Mouse (Mus musculus) limb, embryonic 11.5 days (tissue): ENCODE results near the gene Ppp1ca. TPM values are rescaled to one million over a fixed set of nuclear protein-coding genes. Genes with fewer than 3 reads are reported as not detected.

Experiments
- ATAC-seq: fragments of 200-750 bp; cut with Nextera tagmentation; 2 replicates; pipeline ENCODE4 v1.8.0; 2017; ENCODE audit warnings: low read depth; ENCODE audit not compliant: insufficient number of reproducible peaks, low FRiP score, low TSS enrichment
- DNase-seq: peaks from one replicate; pipeline ENCODE4 v3.0.0-alpha.2; 2015; ENCODE audit warnings: low spot score
- H3K27ac ChIP-seq: fragments of 300-500 bp; sonication (generic); replicated peaks from 2 replicates; pipeline ENCODE4 v1.5.1; 2014; ENCODE audit warnings: low read depth, mild to moderate bottlenecking, low read length
- H3K27me3 ChIP-seq: fragments of 300-500 bp; sonication (generic); 2 replicates; pipeline ENCODE4 v1.6.1; 2014; ENCODE audit warnings: mild to moderate bottlenecking, low read length, mixed read lengths; ENCODE audit not compliant: control insufficient read depth, insufficient read depth
- H3K36me3 ChIP-seq: fragments of 300-500 bp; sonication (generic); 2 replicates; pipeline ENCODE4 v1.6.1; 2014; ENCODE audit warnings: mild to moderate bottlenecking, low read length, moderate library complexity, mixed read lengths; ENCODE audit not compliant: control insufficient read depth, insufficient read depth
- H3K4me1 ChIP-seq: fragments of 300-500 bp; sonication (generic); 2 replicates; pipeline ENCODE4 v1.6.1; 2014; ENCODE audit warnings: low read length, mixed read lengths; ENCODE audit not compliant: control insufficient read depth, insufficient read depth
- H3K4me2 ChIP-seq: fragments of 300-500 bp; sonication (generic); 2 replicates; pipeline ENCODE4 v1.6.1; 2014; ENCODE audit warnings: low read depth, mild to moderate bottlenecking, moderate library complexity; ENCODE audit not compliant: severe bottlenecking
- H3K4me3 ChIP-seq: fragments of 300-500 bp; sonication (generic); 2 replicates; pipeline ENCODE4 v1.5.1; 2014; ENCODE audit warnings: low read depth, low read length
- H3K9ac ChIP-seq: fragments of 300-500 bp; sonication (generic); 2 replicates; pipeline ENCODE4 v1.6.1; 2014; ENCODE audit warnings: mild to moderate bottlenecking, low read length
- H3K9me3 ChIP-seq: fragments of 300-500 bp; sonication (generic); 2 replicates; pipeline ENCODE4 v1.6.1; 2016; ENCODE audit warnings: low read length; ENCODE audit not compliant: control insufficient read depth
- WGBS: fragments of 180-500 bp; shearing (Covaris S2); extraction: QIAGEN DNeasy Blood & Tissue Kit; methylation state at CpG from one replicate; pipeline ENCODE4 v1.1.7; 2014; 5-methylcytosine and 5-hydroxymethylcytosine counted together
- polyA plus RNA-seq: library from polyadenylated mRNA; unstranded; fragments of >200 nt; fragmentation: Nextera tagmentation; extraction: Ambion mirVana; gene quantifications from 2 replicates; pipeline ENCODE4 v1.2.1, GENCODE M21; 2014

Gene Ppp1ca
- polyA plus RNA-seq, 1 experiment from 2014 or later = 995 TPM

DNA sequence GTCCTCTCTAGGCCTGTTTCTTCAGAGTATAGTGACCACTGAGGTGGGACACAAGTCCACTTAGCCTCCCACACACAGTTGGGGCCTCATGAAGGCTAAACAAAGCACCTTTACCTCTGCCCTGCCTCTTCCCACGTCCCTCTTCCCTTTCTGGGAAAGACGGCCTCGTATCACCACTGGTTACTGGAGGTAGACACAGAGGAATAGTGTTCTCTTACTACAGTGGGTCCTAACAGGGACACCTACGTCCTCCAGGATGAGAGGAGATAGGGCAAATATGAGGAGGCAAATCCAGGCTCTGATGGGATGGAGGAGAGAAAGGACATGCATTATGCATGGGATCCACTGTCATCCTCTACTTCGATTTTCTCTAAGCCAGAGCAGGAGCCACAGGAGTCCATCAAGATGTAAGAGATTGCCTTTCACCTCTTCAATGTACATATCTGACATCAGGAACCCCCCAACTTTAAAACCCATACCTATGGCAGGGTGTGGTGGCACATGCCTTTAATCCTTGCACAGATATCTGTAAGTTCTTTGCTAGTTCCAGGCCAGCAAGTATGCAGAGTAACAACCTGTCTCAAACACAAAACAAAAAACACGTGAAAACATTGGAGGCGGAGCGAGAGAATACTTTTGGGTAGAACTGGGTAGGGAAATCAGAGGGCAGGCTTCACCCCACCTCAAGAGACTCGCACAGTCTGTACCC lies 43.9 kb upstream of the Ppp1ca start:
- peak overlapping the region; percentile 85 for H3K9ac ChIP-seq
- H3K4me1 ChIP-seq = peaks cover 15% of the 10 kb centered on the region
- H3K4me2 ChIP-seq = peak overlapping the region; percentile 90
- WGBS = 41% methylated on average over 9 of the region's 9 CpGs
- H3K9me3 ChIP-seq = no peaks in the 10 kb centered on the region
- H3K4me3 ChIP-seq = peak overlapping the region; percentile 86
- no peaks in the 10 kb centered on the region for H3K27me3 ChIP-seq
- peaks cover 11% of the 10 kb centered on the region for H3K36me3 ChIP-seq
- ATAC-seq (no peak), DNase-seq (no peak)
- no peak overlapping the region for H3K27ac ChIP-seq

DNA sequence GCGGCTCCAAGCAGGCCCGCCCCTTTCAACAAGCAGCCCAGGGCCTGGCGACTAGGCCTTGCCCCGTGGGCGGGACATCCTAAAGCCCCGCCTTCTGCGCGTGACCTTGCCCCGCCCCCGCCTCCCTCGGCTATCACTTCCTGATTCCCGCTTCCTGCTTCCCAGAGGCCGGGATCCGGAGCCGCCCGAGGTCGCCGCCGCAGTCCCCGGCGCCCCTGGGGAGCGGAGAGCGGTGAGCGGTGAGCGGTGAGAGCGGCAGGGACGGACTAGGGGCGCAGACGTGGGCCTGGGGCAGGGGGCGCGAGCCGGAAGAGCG lies 43.4 kb upstream of the Ppp1ca start, which contains the start of gene Coro1b:
Gene Coro1b (plus strand): TSS at position 129 of the 316 bp plus-strand sequence.
- peak within 1 kb of the TSS; percentile 86 for H3K4me3 ChIP-seq
- peaks cover 11% of the 10 kb centered on the region for H3K36me3 ChIP-seq
- under 1% methylated on average over 20 of the region's 33 CpGs for WGBS
- H3K4me2 ChIP-seq = peak within 1 kb of the TSS; percentile 90
- H3K27me3 ChIP-seq = no peaks in the 10 kb centered on the region
- H3K4me1 ChIP-seq = peaks cover 15% of the 10 kb centered on the region
- 0 out of 2 replicates have a peak within 1 kb of the TSS, but pooled peaks have one; percentile 36 for H3K27ac ChIP-seq
- DNase-seq = peak; percentile 98
- peak within 1 kb of the TSS; percentile 85 for H3K9ac ChIP-seq
- peak; percentile 92 for ATAC-seq
- no peaks in the 10 kb centered on the region for H3K9me3 ChIP-seq

DNA sequence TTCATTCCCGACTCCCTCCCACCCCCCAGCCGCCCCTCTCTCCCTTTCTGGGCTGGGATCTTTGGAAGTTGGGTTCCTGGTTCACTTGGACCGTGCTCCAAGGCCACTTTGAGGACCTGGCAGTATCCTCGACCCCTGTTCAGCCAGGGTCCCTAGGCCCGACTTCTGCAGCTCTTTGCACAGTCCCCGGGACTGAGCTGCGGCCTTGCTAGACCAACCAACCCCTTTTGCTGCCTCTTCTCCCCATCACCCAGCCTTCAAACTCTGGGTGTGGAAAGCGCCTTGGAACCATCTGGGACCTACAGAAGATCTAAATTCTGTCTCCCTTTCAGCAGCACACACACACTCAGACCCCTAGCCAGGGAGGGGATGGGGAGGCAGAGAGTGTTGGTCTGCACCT lies 43.0 kb upstream of the Ppp1ca start:
- 4% methylated on average over 8 of the region's 8 CpGs for WGBS
- Histone ChIP-seq H3K9me3 (no peaks in the 10 kb centered on the region), H3K27ac (0 out of 2 replicates have a peak overlapping the region, but pooled peaks have one; percentile 36), H3K27me3 (no peaks in the 10 kb centered on the region), H3K9ac (peak overlapping the region; percentile 85), H3K4me3 (peak overlapping the region; percentile 86), H3K4me1 (peaks cover 15% of the 10 kb centered on the region), H3K36me3 (peaks cover 11% of the 10 kb centered on the region), H3K4me2 (peak overlapping the region; percentile 90)
- DNase-seq (no peak), ATAC-seq (no peak)

DNA sequence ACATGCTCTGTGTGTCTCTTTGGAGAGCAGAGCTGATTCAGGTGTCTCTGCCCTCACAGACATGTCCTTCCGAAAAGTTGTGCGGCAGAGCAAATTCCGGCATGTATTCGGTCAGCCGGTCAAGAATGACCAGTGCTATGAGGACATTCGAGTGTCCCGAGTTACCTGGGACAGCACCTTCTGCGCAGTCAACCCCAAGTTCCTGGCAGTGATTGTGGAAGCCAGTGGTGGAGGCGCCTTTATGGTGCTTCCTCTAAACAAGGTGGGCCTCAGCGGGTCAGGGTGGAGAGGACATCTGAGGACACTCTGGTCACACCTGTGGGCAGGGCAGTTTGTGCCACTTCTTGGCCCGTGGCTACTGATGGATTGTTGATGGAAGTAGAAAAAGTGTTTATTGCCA lies 42.6 kb upstream of the Ppp1ca start:
- 82% methylated on average over 11 of the region's 11 CpGs for WGBS
- Histone ChIP-seq H3K27ac (no peak overlapping the region), H3K4me1 (peaks cover 15% of the 10 kb centered on the region), H3K4me3 (peak overlapping the region; percentile 86), H3K36me3 (peaks cover 11% of the 10 kb centered on the region), H3K4me2 (peak overlapping the region; percentile 90), H3K27me3 (no peaks in the 10 kb centered on the region), H3K9me3 (no peaks in the 10 kb centered on the region), H3K9ac (peak overlapping the region; percentile 85)
- ATAC-seq = no peak
- no peak for DNase-seq

DNA sequence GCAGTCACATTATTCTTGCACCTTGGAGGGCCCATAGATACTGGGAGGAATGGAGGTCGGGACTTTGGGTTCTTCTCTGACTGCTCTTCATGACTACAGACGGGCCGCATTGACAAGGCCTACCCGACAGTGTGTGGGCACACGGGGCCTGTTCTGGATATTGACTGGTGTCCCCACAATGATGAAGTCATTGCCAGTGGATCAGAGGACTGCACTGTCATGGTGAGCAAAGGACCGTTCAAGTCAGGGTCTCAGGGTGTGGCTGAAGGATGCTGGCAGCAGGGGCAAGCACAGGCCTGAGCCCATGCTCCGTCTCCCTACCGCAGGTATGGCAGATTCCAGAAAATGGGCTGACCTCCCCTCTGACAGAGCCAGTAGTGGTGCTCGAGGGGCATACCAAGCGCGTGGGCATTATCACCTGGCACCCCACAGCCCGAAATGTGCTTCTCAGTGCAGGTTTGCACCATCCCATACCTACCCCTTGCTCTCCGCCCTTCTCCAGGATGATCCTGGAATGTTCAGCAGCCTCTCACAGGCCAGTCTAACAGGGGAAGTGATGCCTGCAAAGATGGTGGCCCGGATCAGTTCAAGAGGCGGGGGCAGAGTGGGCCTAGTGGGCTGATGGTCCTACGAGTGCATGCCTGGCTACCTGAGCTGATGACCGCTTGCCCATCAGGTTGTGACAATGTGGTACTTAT lies 42.0 kb upstream of the Ppp1ca start:
- Histone ChIP-seq H3K27me3 (no peaks in the 10 kb centered on the region), H3K9me3 (no peaks in the 10 kb centered on the region), H3K4me3 (no peak overlapping the region), H3K4me1 (peaks cover 15% of the 10 kb centered on the region), H3K4me2 (no peak overlapping the region), H3K9ac (no peak overlapping the region), H3K36me3 (peaks cover 11% of the 10 kb centered on the region), H3K27ac (no peak overlapping the region)
- DNase-seq (no peak), ATAC-seq (no peak)
- WGBS = 96% methylated on average over 17 of the region's 17 CpGs

DNA sequence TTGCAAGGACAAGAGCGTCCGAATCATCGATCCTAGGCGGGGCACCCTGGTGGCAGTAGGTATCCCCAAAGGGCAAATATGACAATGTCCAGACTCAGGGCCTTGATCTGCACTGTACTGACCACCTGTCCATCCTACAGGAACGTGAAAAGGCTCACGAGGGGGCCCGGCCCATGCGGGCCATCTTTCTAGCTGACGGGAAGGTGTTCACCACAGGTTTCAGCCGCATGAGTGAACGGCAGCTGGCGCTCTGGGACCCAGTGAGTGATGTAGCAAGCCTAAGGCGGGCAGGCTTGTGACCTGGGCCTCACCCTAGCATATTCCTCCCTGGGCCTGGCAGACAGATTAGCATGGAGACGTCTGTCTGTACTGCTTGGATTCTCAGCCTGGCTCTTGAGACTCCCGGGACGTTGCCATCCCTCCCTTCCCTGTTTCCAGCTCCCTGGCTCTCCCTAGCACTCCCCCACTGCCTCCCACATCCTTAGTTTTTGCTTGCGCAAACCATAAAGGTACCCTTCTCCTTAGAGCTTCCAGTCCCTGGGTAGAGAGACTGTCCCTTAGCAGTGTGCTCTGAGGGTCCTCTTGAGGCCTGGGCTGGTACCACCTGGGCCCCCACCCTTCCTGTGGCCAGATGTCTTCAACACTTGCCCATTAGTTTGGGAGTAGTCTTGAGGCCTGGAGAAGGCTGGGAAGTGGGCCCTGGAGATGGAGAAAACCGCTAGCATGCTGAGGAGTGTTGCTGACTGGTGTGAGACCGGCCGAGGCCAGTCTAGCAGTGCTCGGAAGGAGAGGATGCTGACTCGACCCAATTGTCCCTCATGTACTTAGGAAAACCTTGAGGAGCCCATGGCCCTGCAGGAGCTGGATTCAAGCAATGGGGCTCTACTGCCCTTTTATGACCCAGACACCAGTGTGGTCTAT lies 41.0 kb upstream of the Ppp1ca start:
- H3K27ac ChIP-seq = no peak overlapping the region

DNA sequence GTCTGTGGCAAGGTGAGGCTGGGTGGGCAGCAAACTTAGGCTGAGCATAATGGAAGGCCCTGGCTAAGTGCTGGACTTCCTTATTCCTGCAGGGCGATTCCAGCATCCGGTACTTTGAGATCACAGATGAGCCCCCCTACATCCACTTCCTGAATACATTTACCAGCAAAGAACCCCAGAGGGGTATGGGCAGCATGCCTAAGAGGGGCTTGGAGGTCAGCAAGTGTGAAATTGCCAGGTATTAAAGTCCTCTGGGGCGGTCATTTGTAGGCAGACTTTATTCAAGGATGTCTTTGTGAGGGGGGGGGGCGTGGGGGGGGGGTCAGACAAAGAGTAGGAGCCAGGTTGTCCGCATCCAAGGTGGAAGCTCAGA lies 40.4 kb upstream of the Ppp1ca start:
- H3K9ac ChIP-seq = no peak overlapping the region
- no peak overlapping the region for H3K4me3 ChIP-seq
- DNase-seq (no peak), ATAC-seq (no peak)
- H3K27me3 ChIP-seq = no peaks in the 10 kb centered on the region
- WGBS = 72% methylated on average over 5 of the region's 5 CpGs
- H3K4me2 ChIP-seq = no peak overlapping the region
- H3K36me3 ChIP-seq = peaks cover 17% of the 10 kb centered on the region
- no peaks in the 10 kb centered on the region for H3K9me3 ChIP-seq
- H3K4me1 ChIP-seq = peaks cover 15% of the 10 kb centered on the region
- no peak overlapping the region for H3K27ac ChIP-seq

More for the DNA sequence above, 41.0 kb upstream of the Ppp1ca start:
- peaks cover 11% of the 10 kb centered on the region for H3K36me3 ChIP-seq
- ATAC-seq (no peak), DNase-seq (no peak)
- H3K27me3 ChIP-seq = no peaks in the 10 kb centered on the region
- H3K4me2 ChIP-seq = no peak overlapping the region
- no peak overlapping the region for H3K4me3 ChIP-seq
- 91% methylated on average over 22 of the region's 22 CpGs for WGBS
- peaks cover 15% of the 10 kb centered on the region for H3K4me1 ChIP-seq
- no peaks in the 10 kb centered on the region for H3K9me3 ChIP-seq
- no peak overlapping the region for H3K9ac ChIP-seq

DNA sequence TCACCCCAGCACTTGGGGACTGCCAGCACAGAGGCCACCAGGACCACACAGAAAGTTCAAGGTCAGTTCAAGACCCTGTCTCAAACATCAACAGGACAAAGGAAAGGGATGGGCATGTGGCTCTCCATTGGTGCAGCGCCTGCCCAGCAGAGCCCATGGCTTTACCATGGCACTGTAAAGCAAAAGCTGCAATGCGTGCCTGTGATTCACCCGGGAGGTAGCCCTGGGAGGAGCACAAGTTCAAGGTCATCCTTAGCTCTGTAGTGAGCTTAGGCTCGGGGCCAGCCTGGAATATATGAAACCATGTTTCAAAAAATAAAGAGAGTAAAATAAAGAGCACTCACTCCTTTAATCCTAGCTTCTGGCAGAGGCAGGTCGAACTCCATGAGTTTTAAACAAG lies 40.0 kb upstream of the Ppp1ca start:
- Histone ChIP-seq H3K9me3 (no peaks in the 10 kb centered on the region), H3K36me3 (peaks cover 17% of the 10 kb centered on the region), H3K4me1 (peaks cover 15% of the 10 kb centered on the region), H3K27me3 (no peaks in the 10 kb centered on the region), H3K4me2 (no peak overlapping the region), H3K9ac (no peak overlapping the region), H3K4me3 (no peak overlapping the region), H3K27ac (no peak overlapping the region)
- ATAC-seq = no peak
- no peak for DNase-seq
- WGBS = 91% methylated on average over 5 of the region's 5 CpGs
